Mouse (Mus musculus): Measurements from ENCODE around the gene Odf2l. TPM values are rescaled to one million over a fixed set of nuclear protein-coding genes. Genes with fewer than 3 reads are reported as not detected.

The Odf2l gene
- polyA plus RNA-seq (2012; rRNA removed), result 4.3 and 4.5 TPM in 2 replicates

DNA sequence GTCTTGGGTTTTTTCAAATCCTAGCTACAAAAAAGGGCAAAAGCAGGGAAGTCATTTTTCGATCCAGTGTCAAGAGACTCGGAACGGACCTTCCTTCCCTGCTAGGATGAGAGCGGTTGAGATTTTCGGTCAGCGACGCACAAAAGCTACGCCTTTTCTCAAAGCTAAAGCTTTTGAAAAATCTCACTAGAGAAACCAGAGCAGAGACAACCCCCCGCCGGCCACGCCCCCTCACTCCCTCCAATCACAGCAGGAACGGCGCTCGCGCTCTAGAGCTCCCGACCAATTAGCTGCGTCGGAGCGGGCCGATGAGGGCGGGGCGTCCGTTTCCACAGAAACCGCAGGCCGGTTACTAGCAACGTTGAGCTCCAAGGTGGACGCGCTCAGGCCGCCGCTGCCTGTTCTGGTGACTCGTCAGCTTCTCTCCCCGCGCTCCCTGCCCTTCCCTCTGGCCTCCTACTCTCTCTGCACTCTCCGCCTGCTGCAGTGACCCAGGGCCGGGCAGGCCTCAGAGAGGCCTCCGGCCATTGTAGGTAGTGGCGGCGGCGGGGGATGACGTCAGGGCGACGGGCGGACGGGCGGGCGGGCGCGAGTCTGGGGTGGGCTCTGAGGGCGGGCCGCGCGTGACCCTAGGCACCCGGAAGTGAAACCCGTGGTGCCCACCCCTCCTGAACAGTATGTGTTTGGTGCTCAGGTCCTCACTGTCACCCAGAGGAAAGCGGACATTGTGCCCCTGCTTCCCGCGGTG lies at the start of gene Odf2l:
TSS of gene Odf2l (plus strand) at position 335 of the 748 bp plus-strand sequence.
- WGBS, result under 1% methylated on average over 57 of the region's 57 CpGs
- H3K4me3 ChIP-seq (ENCODE audit: control insufficient read depth, insufficient read depth, low read length), result peak within 1 kb of the TSS; percentile 61
- peak; percentile 98 for DNase-seq
- no peaks in the 10 kb centered on the region for H3K4me1 ChIP-seq (replicated peaks; ENCODE audit: control insufficient read depth, insufficient read depth, low read length)
- no peaks in the 10 kb centered on the region for H3K36me3 ChIP-seq (ENCODE audit: control insufficient read depth, insufficient read depth, low read length)
- TF ChIP-seq CTCF (IDR thresholded peaks at IDR 0.05; ENCODE audit: borderline replicate concordance, control insufficient read depth, extremely low read depth, insufficient read depth, low read length, poor library complexity), result peak; percentile 44; the same call in 1 of the 2 replicates
- peak; percentile 69; the same call in 1 of the 2 replicates for TF ChIP-seq POLR2A (IDR thresholded peaks at IDR 0.05; ENCODE audit: control insufficient read depth, extremely low read depth, insufficient read depth, low read length, poor library complexity)
- no peaks in the 10 kb centered on the region for H3K27me3 ChIP-seq (ENCODE audit: control insufficient read depth, insufficient read depth, low read length)
- H3K27ac ChIP-seq (ENCODE audit: control insufficient read depth, insufficient read depth, low read length), result peak within 1 kb of the TSS; percentile 51; the same call in 1 of the 2 replicates

DNA sequence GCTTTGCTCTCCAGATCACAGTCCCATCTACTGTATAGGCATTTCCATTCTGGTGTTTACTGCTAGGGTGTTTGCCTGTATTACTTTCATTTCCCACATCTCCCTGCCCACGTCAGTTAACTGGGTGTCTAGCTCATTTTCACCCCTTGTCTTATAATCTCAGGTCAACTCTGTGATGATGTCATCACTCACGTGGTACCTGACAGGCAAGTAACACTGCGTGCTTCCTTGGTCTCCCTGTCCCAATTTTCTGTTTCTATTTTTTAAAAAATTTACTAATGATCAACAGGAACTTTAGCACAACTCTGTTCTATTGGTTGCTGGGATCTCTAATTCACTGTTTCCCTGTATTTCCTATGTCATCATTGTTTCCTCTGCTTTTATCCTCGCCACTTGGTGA lies 49.4 kb upstream of the Odf2l start:
- TF ChIP-seq CTCF (IDR thresholded peaks at IDR 0.05; ENCODE audit: borderline replicate concordance, control insufficient read depth, extremely low read depth, insufficient read depth, low read length, poor library complexity) (no peak), POLR2A (IDR thresholded peaks at IDR 0.05; ENCODE audit: control insufficient read depth, extremely low read depth, insufficient read depth, low read length, poor library complexity) (no peak)
- Histone ChIP-seq H3K4me3 (ENCODE audit: control insufficient read depth, insufficient read depth, low read length) (no peak overlapping the region), H3K27me3 (ENCODE audit: control insufficient read depth, insufficient read depth, low read length) (no peaks in the 10 kb centered on the region), H3K36me3 (ENCODE audit: control insufficient read depth, insufficient read depth, low read length) (no peaks in the 10 kb centered on the region), H3K4me1 (replicated peaks; ENCODE audit: control insufficient read depth, insufficient read depth, low read length) (no peaks in the 10 kb centered on the region), H3K27ac (ENCODE audit: control insufficient read depth, insufficient read depth, low read length) (no peak overlapping the region)
- no peak for DNase-seq
- 78% methylated on average over 4 of the region's 4 CpGs for WGBS

DNA sequence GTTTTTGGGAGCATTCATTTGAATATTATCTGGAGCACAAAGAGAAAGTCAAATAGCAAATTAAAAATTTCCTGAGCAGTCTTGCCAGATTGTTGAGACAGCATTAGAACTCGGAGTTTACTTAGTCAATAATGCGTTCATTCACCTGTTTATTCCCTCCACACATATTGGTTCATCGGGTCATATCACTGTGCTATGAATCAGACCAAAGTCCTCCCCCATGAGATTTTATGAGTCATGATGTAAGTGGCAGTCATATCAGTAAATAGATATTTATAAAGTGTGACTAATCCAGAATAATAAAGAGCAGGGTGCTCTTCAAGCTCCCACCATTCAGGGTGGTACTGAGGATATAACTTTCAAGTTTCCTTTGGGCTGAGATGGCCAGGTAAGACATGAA lies 46.0 kb upstream of the Odf2l start:
- no peak overlapping the region for H3K27ac ChIP-seq (ENCODE audit: control insufficient read depth, insufficient read depth, low read length)
- no peak for DNase-seq
- H3K36me3 ChIP-seq (ENCODE audit: control insufficient read depth, insufficient read depth, low read length), result no peaks in the 10 kb centered on the region
- no peaks in the 10 kb centered on the region for H3K27me3 ChIP-seq (ENCODE audit: control insufficient read depth, insufficient read depth, low read length)
- H3K4me3 ChIP-seq (ENCODE audit: control insufficient read depth, insufficient read depth, low read length), result no peak overlapping the region
- no peak for TF ChIP-seq POLR2A (IDR thresholded peaks at IDR 0.05; ENCODE audit: control insufficient read depth, extremely low read depth, insufficient read depth, low read length, poor library complexity)
- TF ChIP-seq CTCF (IDR thresholded peaks at IDR 0.05; ENCODE audit: borderline replicate concordance, control insufficient read depth, extremely low read depth, insufficient read depth, low read length, poor library complexity), result no peak
- 95% methylated on average over 3 of the region's 3 CpGs for WGBS
- no peaks in the 10 kb centered on the region for H3K4me1 ChIP-seq (replicated peaks; ENCODE audit: control insufficient read depth, insufficient read depth, low read length)

DNA sequence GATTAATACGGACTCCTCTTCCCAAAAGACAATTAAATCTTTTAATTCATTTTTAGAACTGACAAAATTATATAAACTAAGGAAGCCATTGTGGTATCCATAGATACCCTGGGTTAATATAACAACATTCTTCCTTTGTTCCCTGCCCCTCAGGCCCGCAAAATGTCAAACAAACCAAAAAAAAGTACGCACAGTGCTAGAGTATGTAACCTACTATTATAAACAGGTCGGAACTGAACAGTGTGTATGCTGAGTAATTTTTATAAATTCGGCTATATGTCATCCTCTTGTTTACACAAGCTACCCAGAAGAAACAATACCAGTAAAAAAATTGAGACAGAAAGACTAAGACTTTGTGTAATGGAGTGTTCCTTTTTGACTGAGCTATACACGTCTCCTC lies 40.0 kb upstream of the Odf2l start:
- no peaks in the 10 kb centered on the region for H3K27me3 ChIP-seq (ENCODE audit: control insufficient read depth, insufficient read depth, low read length)
- no peak overlapping the region for H3K27ac ChIP-seq (ENCODE audit: control insufficient read depth, insufficient read depth, low read length)
- no peak overlapping the region for H3K4me3 ChIP-seq (ENCODE audit: control insufficient read depth, insufficient read depth, low read length)
- DNase-seq, result no peak
- H3K4me1 ChIP-seq (replicated peaks; ENCODE audit: control insufficient read depth, insufficient read depth, low read length), result no peaks in the 10 kb centered on the region
- H3K36me3 ChIP-seq (ENCODE audit: control insufficient read depth, insufficient read depth, low read length), result no peaks in the 10 kb centered on the region
- no peak for TF ChIP-seq CTCF (IDR thresholded peaks at IDR 0.05; ENCODE audit: borderline replicate concordance, control insufficient read depth, extremely low read depth, insufficient read depth, low read length, poor library complexity)
- TF ChIP-seq POLR2A (IDR thresholded peaks at IDR 0.05; ENCODE audit: control insufficient read depth, extremely low read depth, insufficient read depth, low read length, poor library complexity), result no peak
- WGBS, result 90% methylated on average over 6 of the region's 6 CpGs

DNA sequence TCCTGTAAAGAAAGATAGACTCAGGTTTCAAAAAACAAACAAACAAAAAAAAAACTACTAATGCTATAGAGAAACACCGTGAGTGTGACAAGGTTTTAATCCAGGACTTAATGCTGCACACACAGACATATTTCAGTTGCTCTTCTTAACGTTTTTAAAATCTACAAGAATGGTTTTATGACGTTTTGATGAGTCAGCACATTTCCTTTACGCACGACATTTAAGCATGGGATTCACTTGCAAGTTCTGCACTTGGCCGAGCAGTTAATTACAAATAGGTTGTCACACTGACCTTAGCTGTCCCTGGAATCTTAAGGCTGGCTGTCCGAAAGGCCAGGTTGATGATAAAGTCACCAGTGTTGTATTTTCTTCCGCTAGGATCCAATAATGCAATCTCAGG lies 37.5 kb upstream of the Odf2l start:
- DNase-seq, result no peak
- TF ChIP-seq POLR2A (IDR thresholded peaks at IDR 0.05; ENCODE audit: control insufficient read depth, extremely low read depth, insufficient read depth, low read length, poor library complexity), result no peak
- no peak for TF ChIP-seq CTCF (IDR thresholded peaks at IDR 0.05; ENCODE audit: borderline replicate concordance, control insufficient read depth, extremely low read depth, insufficient read depth, low read length, poor library complexity)
- 82% methylated on average over 8 of the region's 8 CpGs for WGBS

DNA sequence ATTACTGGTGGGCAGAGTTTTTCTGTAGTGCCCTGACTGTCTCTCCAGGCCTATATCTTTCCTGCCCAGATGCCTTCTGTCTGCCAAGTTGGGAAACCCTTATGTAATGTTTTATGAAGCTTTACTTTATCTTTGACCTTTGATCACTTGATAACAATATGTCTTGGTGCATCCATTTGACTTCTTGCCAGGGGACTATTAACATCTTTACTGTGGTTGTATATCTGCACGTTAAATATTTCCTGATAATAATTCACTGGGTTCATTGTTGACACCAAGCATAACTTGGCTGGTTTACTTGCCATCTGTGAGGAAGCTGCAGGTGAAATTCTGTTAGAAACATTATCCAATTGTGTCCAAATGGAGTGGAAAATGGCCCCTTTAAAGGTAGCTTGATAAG lies 35.3 kb upstream of the Odf2l start:
- TF ChIP-seq POLR2A (IDR thresholded peaks at IDR 0.05; ENCODE audit: control insufficient read depth, extremely low read depth, insufficient read depth, low read length, poor library complexity), result no peak
- TF ChIP-seq CTCF (IDR thresholded peaks at IDR 0.05; ENCODE audit: borderline replicate concordance, control insufficient read depth, extremely low read depth, insufficient read depth, low read length, poor library complexity), result no peak
- Histone ChIP-seq H3K4me1 (replicated peaks; ENCODE audit: control insufficient read depth, insufficient read depth, low read length) (no peaks in the 10 kb centered on the region), H3K4me3 (ENCODE audit: control insufficient read depth, insufficient read depth, low read length) (no peak overlapping the region), H3K27ac (ENCODE audit: control insufficient read depth, insufficient read depth, low read length) (no peak overlapping the region), H3K36me3 (ENCODE audit: control insufficient read depth, insufficient read depth, low read length) (no peaks in the 10 kb centered on the region), H3K27me3 (ENCODE audit: control insufficient read depth, insufficient read depth, low read length) (no peaks in the 10 kb centered on the region)
- WGBS, result 77% methylated on average over 1 of the region's 1 CpGs
- no peak for DNase-seq

More for the DNA sequence above, 37.5 kb upstream of the Odf2l start:
- Histone ChIP-seq H3K36me3 (ENCODE audit: control insufficient read depth, insufficient read depth, low read length) (no peaks in the 10 kb centered on the region), H3K27me3 (ENCODE audit: control insufficient read depth, insufficient read depth, low read length) (no peaks in the 10 kb centered on the region), H3K4me3 (ENCODE audit: control insufficient read depth, insufficient read depth, low read length) (no peak overlapping the region), H3K4me1 (replicated peaks; ENCODE audit: control insufficient read depth, insufficient read depth, low read length) (no peaks in the 10 kb centered on the region), H3K27ac (ENCODE audit: control insufficient read depth, insufficient read depth, low read length) (no peak overlapping the region)

All from thymus, adult 2 months (tissue).